Mouse (Mus musculus) midbrain, postnatal 0 days (tissue): ENCODE results near the gene Hnrnpul2. TPM values are rescaled to one million over a fixed set of nuclear protein-coding genes. Genes with fewer than 3 reads are reported as not detected.

ENCODE experiments used
- ATAC-seq: fragments of 200-750 bp; cut with Nextera tagmentation; 2 replicates; pipeline ENCODE4 v1.8.0; 2017; ENCODE audit warnings: moderate number of reproducible peaks, mild to moderate bottlenecking, moderate TSS enrichment, moderate library complexity; ENCODE audit not compliant: low FRiP score
- DNase-seq: peaks from one replicate; pipeline ENCODE4 v3.0.0-alpha.2; 2015; ENCODE audit warnings: low spot score
- H3K27ac ChIP-seq: fragments of 300-500 bp; sonication (generic); 2 replicates; pipeline ENCODE4 v1.5.1; 2014; ENCODE audit warnings: low read depth, mild to moderate bottlenecking, low read length, mixed read lengths
- H3K27me3 ChIP-seq: fragments of 300-500 bp; sonication (generic); 2 replicates; pipeline ENCODE4 v1.6.1; 2014; ENCODE audit warnings: low read length, control low read depth, mixed read lengths; ENCODE audit not compliant: insufficient read depth
- H3K36me3 ChIP-seq: fragments of 300-500 bp; sonication (generic); 2 replicates; pipeline ENCODE4 v1.6.1; 2014; ENCODE audit warnings: low read length, control low read depth, mixed read lengths; ENCODE audit not compliant: insufficient read depth
- H3K4me1 ChIP-seq: fragments of 300-500 bp; sonication (generic); 2 replicates; pipeline ENCODE4 v1.6.1; 2014; ENCODE audit warnings: mild to moderate bottlenecking, control low read depth, antibody characterized with exemption, low read length, mixed read lengths; ENCODE audit not compliant: insufficient read depth
- H3K4me2 ChIP-seq: fragments of 300-500 bp; sonication (generic); 2 replicates; pipeline ENCODE4 v1.6.1; 2014; ENCODE audit warnings: low read depth, mild to moderate bottlenecking, low read length, mixed read lengths; ENCODE audit not compliant: poor library complexity, severe bottlenecking
- H3K4me3 ChIP-seq: fragments of 300-500 bp; sonication (generic); 2 replicates; pipeline ENCODE4 v1.5.1; 2014; ENCODE audit warnings: low read depth, mild to moderate bottlenecking, low read length, moderate library complexity
- H3K9ac ChIP-seq: fragments of 300-500 bp; sonication (generic); replicated peaks from 2 replicates; pipeline ENCODE4 v1.6.1; 2014; ENCODE audit warnings: mild to moderate bottlenecking, low read length, moderate library complexity, mixed read lengths; ENCODE audit not compliant: poor library complexity, severe bottlenecking
- H3K9me3 ChIP-seq: fragments of 300-500 bp; sonication (generic); 2 replicates; pipeline ENCODE4 v1.6.1; 2016; ENCODE audit warnings: low read length, control low read depth
- CTCF ChIP-seq: IDR thresholded peaks from 2 replicates; pipeline ENCODE4 v1.5.1; 2016; ENCODE audit warnings: antibody characterized with exemption, mild to moderate bottlenecking
- WGBS: fragments of 180-500 bp; shearing (Covaris S2); extraction: QIAGEN DNeasy Blood & Tissue Kit; methylation state at CpG from one replicate; pipeline ENCODE4 v1.1.7; 2014; 5-methylcytosine and 5-hydroxymethylcytosine counted together
- polyA plus RNA-seq: library from polyadenylated mRNA; unstranded; fragments of >200 nt; fragmentation: Nextera tagmentation; extraction: Ambion mirVana; gene quantifications from 2 replicates; pipeline ENCODE4 v1.2.1, GENCODE M21; 2015
- total RNA-seq: library from RNA; depleted of rRNA; stranded (reverse); fragments of >200 nt; gene quantifications from 2 replicates; pipeline ENCODE4 v1.2.3, GENCODE M21; 2014

Hnrnpul2 gene
- total and polyA plus RNA-seq, 2 experiments from 2014 or later, result 5.5 to 25.9 TPM

GRCm38 (mm10) chr19:8871267-8872186 is 51.7 kb downstream of the Hnrnpul2 start, which contains the start of gene Ubxn1:
Gene Ubxn1, plus strand, starts transcription at chr19:8871496.
- WGBS, result 1% methylated on average over 57 of the region's 59 CpGs
- H3K9me3 ChIP-seq, result no peaks in the 10 kb centered on the region
- TF ChIP-seq CTCF, result no peak
- ATAC-seq, result peak; percentile 97
- H3K27me3 ChIP-seq, result no peaks in the 10 kb centered on the region
- H3K9ac ChIP-seq, result peak within 1 kb of the TSS; percentile 94
- DNase-seq, result peak; percentile 98
- H3K4me3 ChIP-seq, result peak within 1 kb of the TSS; percentile 96
- H3K36me3 ChIP-seq, result peaks cover 23% of the 10 kb centered on the region
- H3K27ac ChIP-seq, result peak within 1 kb of the TSS; percentile 74
- H3K4me2 ChIP-seq, result peak within 1 kb of the TSS; percentile 94
- H3K4me1 ChIP-seq, result no peaks in the 10 kb centered on the region

- Histone ChIP-seq H3K27ac (no peak overlapping the region), H3K27me3 (no peaks in the 10 kb centered on the region), H3K36me3 (peaks cover 28% of the 10 kb centered on the region), H3K9ac (peak overlapping the region; percentile 94; the same call in 1 of the 2 replicates), H3K4me1 (no peaks in the 10 kb centered on the region), H3K9me3 (no peaks in the 10 kb centered on the region), H3K4me3 (peak overlapping the region; percentile 96), H3K4me2 (peak overlapping the region; percentile 94)
- ATAC-seq, result no peak
- TF ChIP-seq CTCF, result no peak
- 82% methylated on average over 10 of the region's 10 CpGs for WGBS
- DNase-seq, result no peak
Measured at GRCm38 (mm10) chr19:8872266-8872840, 52.5 kb downstream of the Hnrnpul2 start.

- H3K27me3 ChIP-seq, result no peaks in the 10 kb centered on the region
- WGBS, result 92% methylated on average over 7 of the region's 7 CpGs
- H3K4me1 ChIP-seq, result no peaks in the 10 kb centered on the region
- H3K9me3 ChIP-seq, result no peaks in the 10 kb centered on the region
- H3K27ac ChIP-seq, result no peak overlapping the region
- no peak for TF ChIP-seq CTCF
- ATAC-seq (no peak), DNase-seq (no peak)
- no peak overlapping the region for H3K4me3 ChIP-seq
- H3K4me2 ChIP-seq, result no peak overlapping the region
- peaks cover 28% of the 10 kb centered on the region for H3K36me3 ChIP-seq
- no peak overlapping the region for H3K9ac ChIP-seq
Measured at GRCm38 (mm10) chr19:8875031-8875430, 55.2 kb downstream of the Hnrnpul2 start.

- ATAC-seq (peak; percentile 96), DNase-seq (peak; percentile 94)
- Histone ChIP-seq H3K4me1 (no peaks in the 10 kb centered on the region), H3K9ac (peak within 1 kb of the TSS; percentile 79), H3K9me3 (no peaks in the 10 kb centered on the region), H3K36me3 (peaks cover 8% of the 10 kb centered on the region; the same call in 1 of the 2 replicates), H3K4me2 (peak within 1 kb of the TSS; percentile 74), H3K27ac (peak within 1 kb of the TSS; percentile 83), H3K4me3 (peak within 1 kb of the TSS; percentile 67), H3K27me3 (no peaks in the 10 kb centered on the region)
- WGBS, result under 1% methylated on average over 42 of the region's 42 CpGs
- no peak for TF ChIP-seq CTCF
Measured at GRCm38 (mm10) chr19:8880311-8881033, 60.7 kb downstream of the Hnrnpul2 start, which contains the start of gene Uqcc3. Gene Uqcc3, minus strand, starts transcription at chr19:8880923.

- H3K36me3 ChIP-seq, result 0 out of 2 replicates have a peak, but pooled peaks cover 5% of the 10 kb centered on the region
- peak overlapping the region; percentile 67 for H3K4me3 ChIP-seq
- H3K4me1 ChIP-seq, result no peaks in the 10 kb centered on the region
- no peak for ATAC-seq
- WGBS, result 10% methylated on average over 3 of the region's 3 CpGs
- H3K9ac ChIP-seq, result peak overlapping the region; percentile 79
- peak overlapping the region; percentile 74 for H3K4me2 ChIP-seq
- H3K27me3 ChIP-seq, result no peaks in the 10 kb centered on the region
- H3K9me3 ChIP-seq, result no peaks in the 10 kb centered on the region
- no peak for DNase-seq
- no peak overlapping the region for H3K27ac ChIP-seq
- no peak for TF ChIP-seq CTCF
Measured at GRCm38 (mm10) chr19:8881034-8881392, 61.2 kb downstream of the Hnrnpul2 start.
